In the genomic region with DNA sequence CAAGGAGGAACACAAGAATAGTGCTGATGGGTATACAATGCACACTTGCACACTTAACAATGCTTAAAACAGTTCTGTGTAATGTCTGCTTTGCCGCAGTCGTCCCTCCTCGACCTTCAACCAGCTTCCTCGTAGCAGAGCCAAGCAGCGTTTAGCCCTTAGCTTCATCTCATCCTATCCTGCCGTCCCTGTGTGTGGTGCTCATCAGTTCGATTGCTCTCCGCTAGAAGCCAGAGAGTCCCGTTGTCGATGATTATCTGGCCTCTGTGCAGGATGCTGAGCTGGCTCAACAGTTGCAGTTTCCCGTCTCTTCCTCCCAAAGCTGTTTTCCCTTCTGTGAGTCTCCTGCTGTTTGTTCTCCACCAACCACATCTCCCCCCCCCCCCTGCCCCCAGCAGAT, we compare ENCODE assay signal across 14 mouse cellular contexts.
"Had no signal": no experiment of that assay in that cellular context is flagged by ENCODE, and none has a peak within 500 bp of the region (broad histone marks: within the 10 kb centered on the region; RNA-seq: fewer than 3 reads in every experiment).

No protein-coding gene starts in this region.

- DNase-seq: gastrocnemius, postnatal 14 days; gastrocnemius, postnatal 36 days; heart, adult 18-20 months; heart, postnatal 10 days; heart, postnatal 36 days; kidney, adult 11 months; kidney, adult 2 months; kidney, adult 9 months; kidney, postnatal 14 days; kidney, postnatal 36 days; layer of hippocampus, adult 9-11 months; layer of hippocampus, postnatal 36 days; liver; liver, embryonic 13.5 days had no signal
